ENCODE assay signal across 8 mouse cellular contexts in the genomic region with DNA sequence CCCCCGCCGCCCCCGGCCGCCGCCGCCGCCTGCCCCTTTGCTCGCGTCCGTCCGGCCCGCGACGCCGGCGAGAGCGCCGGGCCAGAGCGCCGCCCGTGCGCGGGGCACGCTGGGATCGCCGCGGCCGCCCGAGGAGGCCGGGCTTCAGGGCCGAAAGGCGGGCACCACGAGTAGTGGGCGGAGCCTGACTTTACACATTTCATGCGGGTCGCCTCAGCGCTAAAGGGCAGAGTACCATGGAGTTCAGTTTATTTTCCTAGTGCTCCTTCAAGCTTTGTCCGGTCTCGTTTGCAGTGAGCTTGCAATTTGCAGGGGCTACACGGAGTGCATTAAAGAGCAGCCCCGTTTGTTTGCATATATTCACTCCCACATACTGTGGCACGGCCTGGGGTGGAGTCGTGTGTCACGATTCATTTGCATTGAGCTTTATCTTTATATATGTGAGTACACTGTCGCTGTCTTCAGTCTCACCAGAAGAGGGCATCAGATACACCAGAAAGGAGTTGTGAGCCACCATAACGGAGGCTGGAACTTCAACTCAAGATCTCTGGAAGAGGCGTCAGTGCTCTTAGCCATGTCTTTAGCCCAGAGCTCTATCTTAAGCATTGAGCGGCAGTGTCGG. TPM values are rescaled to one million over a fixed set of nuclear protein-coding genes. Genes with fewer than 3 reads are reported as not detected.
DNase-seq lines count a peak whose midpoint lies in the region; ATAC-seq and TF ChIP-seq lines count a peak whose summit lies in the region.

A gene (minus strand): TSS at position 136 of the 622 bp plus-strand sequence.

- no peaks in the 10 kb centered on the region for H3K36me3 ChIP-seq in forebrain, embryonic 16.5 days (ENCODE audit: control insufficient read depth, insufficient read depth)

- peaks cover 24% of the 10 kb centered on the region for H3K27me3 ChIP-seq in forebrain, embryonic 16.5 days (replicated peaks; ENCODE audit: control insufficient read depth, insufficient read depth, low read length)

- TF ChIP-seq CTCF in lung, adult 2 months (IDR thresholded peaks at IDR 0.05; ENCODE audit: insufficient read depth, low read length) = no peak; the same call in 1 of the 2 replicates
- peak; percentile 67 for TF ChIP-seq CTCF in olfactory bulb, adult 2 months (IDR thresholded peaks at IDR 0.05; ENCODE audit: insufficient read depth, low read depth, low read length)

- H3K4me2 ChIP-seq in forebrain, embryonic 16.5 days (ENCODE audit: low read length) = peak within 1 kb of the TSS; percentile 99

- H3K4me1 ChIP-seq in forebrain, embryonic 16.5 days (replicated peaks; ENCODE audit: control insufficient read depth, insufficient read depth, low read length) = peaks cover 40% of the 10 kb centered on the region
- H3K4me1 ChIP-seq in lung, adult 2 months (ENCODE audit: control insufficient read depth, insufficient read depth, low read length) = peaks cover 28% of the 10 kb centered on the region
- H3K4me1 ChIP-seq in olfactory bulb, adult 2 months (ENCODE audit: control insufficient read depth, insufficient read depth, low read length) = peaks cover 49% of the 10 kb centered on the region

- H3K9me3 ChIP-seq in forebrain, embryonic 16.5 days (ENCODE audit: control insufficient read depth, low read length) = no peaks in the 10 kb centered on the region

- intact Hi-C loops in heart, postnatal 25 days (cut with DNase I) = no loop called here

- ATAC-seq in forebrain, embryonic 16.5 days = peak; percentile 81

- TF ChIP-seq POLR2A in lung, adult 2 months (IDR thresholded peaks at IDR 0.05; ENCODE audit: borderline replicate concordance, extremely low read depth, low read depth, low read length) = no peak
- peak; percentile 23; the same call in 1 of the 2 replicates for TF ChIP-seq POLR2A in olfactory bulb, adult 2 months (IDR thresholded peaks at IDR 0.05; ENCODE audit: insufficient read depth, low read depth, low read length)

- peak within 1 kb of the TSS; percentile 89 for H3K9ac ChIP-seq in forebrain, embryonic 16.5 days (replicated peaks; ENCODE audit: low read depth, low read length)

- peak within 1 kb of the TSS; percentile 83 for H3K4me3 ChIP-seq in forebrain, embryonic 16.5 days (replicated peaks; ENCODE audit: low read length)
- H3K4me3 ChIP-seq in lung, adult 2 months (replicated peaks; ENCODE audit: extremely low read depth, low read depth, low read length) = peak within 1 kb of the TSS; percentile 87
- H3K4me3 ChIP-seq in olfactory bulb, adult 2 months (ENCODE audit: insufficient read depth, low read depth, low read length) = peak within 1 kb of the TSS; percentile 73

- under 1% methylated on average over 30 of the region's 49 CpGs for WGBS in forebrain, embryonic 16.5 days
- under 1% methylated on average over 49 of the region's 49 CpGs for WGBS in lung, adult 2 months
- 6% methylated on average over 49 of the region's 49 CpGs for WGBS in olfactory bulb, adult 2 months

- peak; percentile 93 for DNase-seq in MEL-GATA-1-ER (ENCODE audit: extremely low read depth, low read depth)
- peak; percentile 87 for DNase-seq in cerebellum, adult 11-12 months
- DNase-seq in heart, postnatal 25 days (ENCODE audit: low spot score) = peak; percentile 75
- DNase-seq in layer of hippocampus, adult 18-20 months (ENCODE audit: low spot score in 2 of 2) = peak; percentile 78 to 88
- DNase-seq in lung, adult 2 months = peak; percentile 85
- peak; percentile 74 to 84 for DNase-seq in thymus, adult 18-20 months

- peak within 1 kb of the TSS; percentile 96 for H3K27ac ChIP-seq in forebrain, embryonic 16.5 days (ENCODE audit: low read length)
- peak within 1 kb of the TSS; percentile 98 for H3K27ac ChIP-seq in olfactory bulb, adult 2 months (ENCODE audit: insufficient read depth, low read depth, low read length)

RNA-seq across cellular contexts. Expression of the gene that starts here (rescaled TPM):
- 12.3 and 12.8 TPM in 2 replicates for polyA plus RNA-seq in forebrain, embryonic 16.5 days (2015; fragmentation: Nextera tagmentation; extraction: Ambion mirVana)
- 100 to 1,000 TPM; 110 to 115 TPM for total RNA-seq in heart, postnatal 25 days (2021)
- total RNA-seq in layer of hippocampus, adult 18-20 months (2021) = 100 to 1,000 TPM; 118 to 123 TPM
- polyA plus RNA-seq in lung, adult 2 months (2012; rRNA removed) = 294 and 318 TPM in 2 replicates
- polyA plus RNA-seq in olfactory bulb, adult 2 months (2012; ENCODE audit: insufficient read depth, insufficient read length, low replicate concordance, missing spikeins) = not detected in 2 replicates

Comparison
In these comparisons a context has a peak if more than half of its experiments do, and no peak if none do; other contexts are left out.
1. Peak in every context shown above with its lines: DNase-seq, ATAC-seq, H3K4me3 ChIP-seq and H3K27ac ChIP-seq.
2. RNA of the gene that starts here (polyA plus RNA-seq): 294 to 318 TPM in lung, adult 2 months; 12.3 to 12.8 TPM in forebrain, embryonic 16.5 days and not detected in olfactory bulb, adult 2 months; every median in the first group is over 10 times any median in the second.